Mouse (Mus musculus) gastrocnemius, postnatal 14 days (tissue): ENCODE measurements around the gene Adam1a. TPM values are rescaled to one million over a fixed set of nuclear protein-coding genes. Genes with fewer than 3 reads are reported as not detected.
"Not testable (repeated sequence)": the region's sequence is repeated elsewhere in the genome, so short reads cannot be mapped to it uniquely, and the experiment has no call there.

Source experiments
- DNase-seq: peaks from one replicate; pipeline ENCODE4 v3.0.0; 2021; ENCODE audit warnings: mixed read lengths
- intact Hi-C: fragments of 180-260 bp; cut with DNase I; formaldehyde crosslinking; loops from one replicate; pipeline ENCODE4 v1.15.1; 2025; ENCODE audit warnings: low total_unique reads
- total RNA-seq, 2 experiments: library from RNA; stranded (reverse); gene quantifications; 2 replicates each; pipeline ENCODE4 v1.2.3; 2021

Adam1a gene
- total RNA-seq, 2 experiments from 2014 or later: 1.5 TPM

DNA sequence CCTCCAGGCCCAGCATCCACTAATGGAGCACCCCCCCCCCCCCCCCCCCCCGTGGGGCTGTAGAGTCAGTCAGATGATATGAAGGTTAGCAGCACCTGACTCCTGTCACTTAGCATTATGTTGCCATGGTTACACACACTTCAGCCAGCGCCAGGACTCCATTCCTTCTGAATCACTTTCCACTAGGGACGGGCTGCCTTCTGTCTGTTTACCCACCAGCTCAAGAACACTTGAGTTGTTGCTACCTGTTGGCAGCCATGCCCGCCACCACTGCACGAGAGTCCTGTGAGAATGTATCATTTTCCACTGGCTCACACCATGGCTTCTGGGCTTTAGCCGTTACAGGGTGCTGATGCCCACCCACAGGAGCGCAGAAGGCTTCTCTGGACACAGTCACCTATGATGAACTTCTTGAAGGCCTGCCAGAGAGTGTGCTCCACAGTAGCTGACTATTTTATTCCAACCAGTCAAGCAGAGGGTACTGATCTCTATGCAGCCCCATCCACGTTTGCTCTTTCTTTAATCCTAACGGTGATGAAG is 24.7 kb upstream of the Adam1a start:
- intact Hi-C loops: loop anchor here (5.0 kb wide), 1 partner anchor 32 kb away; no protein-coding TSS in a partner anchor
- no peak for DNase-seq

DNA sequence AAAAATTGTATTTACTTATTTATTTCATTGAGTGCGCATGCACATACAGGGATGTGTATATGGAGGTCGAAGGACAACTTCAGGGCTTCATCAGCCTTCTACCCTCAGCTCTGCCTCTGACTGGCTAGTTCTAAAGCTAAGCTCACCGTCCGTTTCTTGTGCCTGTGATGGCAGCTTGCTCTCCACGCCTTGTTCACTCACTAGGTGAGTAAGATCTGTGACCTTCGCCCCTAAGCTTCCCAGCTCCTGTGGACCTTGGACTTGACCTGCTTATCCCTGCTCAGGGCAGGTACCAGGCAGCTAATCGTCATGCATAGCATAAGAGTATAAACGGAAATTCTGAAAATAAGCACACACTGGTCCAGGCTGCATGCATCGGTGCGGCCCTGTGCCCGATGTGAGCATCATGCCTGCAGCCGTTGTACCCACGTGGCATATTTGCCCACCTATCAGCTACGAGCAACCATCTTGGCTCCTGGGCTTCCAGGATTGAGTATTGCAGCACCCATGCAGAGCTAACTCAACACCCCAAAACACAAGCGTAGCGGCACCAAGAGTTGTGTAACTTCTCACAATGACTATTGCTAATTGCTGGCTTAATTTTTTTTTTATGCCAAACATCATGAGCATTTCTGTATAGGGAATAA is 20.9 kb upstream of the Adam1a start:
- intact Hi-C loops: loop anchor here (5.0 kb wide), 1 partner anchor 36 kb away; no protein-coding TSS in a partner anchor
- no peak for DNase-seq

DNA sequence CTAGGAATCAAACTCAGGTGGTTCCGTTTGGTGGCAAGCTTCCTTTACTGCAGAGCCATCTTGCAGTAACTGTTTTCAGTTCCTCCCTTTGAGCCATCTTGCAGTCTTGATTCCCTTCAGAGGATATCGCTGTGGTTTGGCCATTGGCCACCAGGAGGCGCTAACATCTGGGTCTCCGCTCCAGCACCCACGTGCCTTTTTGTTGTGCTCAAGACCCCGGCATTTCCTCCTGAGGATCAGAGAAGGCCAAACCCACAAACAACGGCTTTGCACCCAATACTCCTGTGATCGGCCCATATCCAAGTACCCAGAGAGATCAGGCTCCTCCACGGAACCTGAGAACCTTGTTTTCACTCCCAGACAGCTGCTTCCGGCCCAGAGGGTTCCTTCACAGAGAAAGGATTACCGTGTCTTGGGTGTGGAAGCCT is 19.2 kb upstream of the Adam1a start:
- peak; percentile 88 for DNase-seq
- intact Hi-C loops: no loop called here

DNA sequence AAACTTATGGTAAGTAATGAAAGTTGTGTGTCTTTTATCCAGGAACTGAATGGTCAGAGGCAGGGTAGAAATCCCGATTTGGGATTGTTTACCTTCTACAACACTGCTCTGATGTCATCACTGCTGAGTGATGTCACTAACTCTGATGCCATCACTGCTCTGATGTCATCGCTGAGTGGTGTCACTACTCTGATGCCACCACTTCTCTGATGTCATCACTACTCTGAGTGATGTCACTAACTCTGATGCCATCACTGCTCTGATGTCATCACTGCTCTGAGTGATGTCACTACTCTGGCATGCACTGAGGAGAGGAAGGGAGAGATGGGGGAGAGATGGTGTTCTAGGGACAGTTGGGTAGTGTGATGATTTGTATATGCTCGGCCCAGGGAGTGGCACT is 17.2 kb upstream of the Adam1a start:
- intact Hi-C loops: no loop called here

GRCm38 (mm10) chr5:121549196-121549595 is 3.9 kb upstream of the Adam1a start:
- intact Hi-C loops: no loop called here
- peak; percentile 53 for DNase-seq

More for the DNA sequence above, 17.2 kb upstream of the Adam1a start:
- no peak for DNase-seq

GRCm38 (mm10) chr5:121547084-121547483 is 1.8 kb upstream of the Adam1a start:
- intact Hi-C loops: no loop called here

GRCm38 (mm10) chr5:121546530-121546895 is 1.2 kb upstream of the Adam1a start:
- intact Hi-C loops: no loop called here
- peak; percentile 68 for DNase-seq

More at GRCm38 (mm10) chr5:121547084-121547483, 1.8 kb upstream of the Adam1a start:
- no peak for DNase-seq

DNA sequence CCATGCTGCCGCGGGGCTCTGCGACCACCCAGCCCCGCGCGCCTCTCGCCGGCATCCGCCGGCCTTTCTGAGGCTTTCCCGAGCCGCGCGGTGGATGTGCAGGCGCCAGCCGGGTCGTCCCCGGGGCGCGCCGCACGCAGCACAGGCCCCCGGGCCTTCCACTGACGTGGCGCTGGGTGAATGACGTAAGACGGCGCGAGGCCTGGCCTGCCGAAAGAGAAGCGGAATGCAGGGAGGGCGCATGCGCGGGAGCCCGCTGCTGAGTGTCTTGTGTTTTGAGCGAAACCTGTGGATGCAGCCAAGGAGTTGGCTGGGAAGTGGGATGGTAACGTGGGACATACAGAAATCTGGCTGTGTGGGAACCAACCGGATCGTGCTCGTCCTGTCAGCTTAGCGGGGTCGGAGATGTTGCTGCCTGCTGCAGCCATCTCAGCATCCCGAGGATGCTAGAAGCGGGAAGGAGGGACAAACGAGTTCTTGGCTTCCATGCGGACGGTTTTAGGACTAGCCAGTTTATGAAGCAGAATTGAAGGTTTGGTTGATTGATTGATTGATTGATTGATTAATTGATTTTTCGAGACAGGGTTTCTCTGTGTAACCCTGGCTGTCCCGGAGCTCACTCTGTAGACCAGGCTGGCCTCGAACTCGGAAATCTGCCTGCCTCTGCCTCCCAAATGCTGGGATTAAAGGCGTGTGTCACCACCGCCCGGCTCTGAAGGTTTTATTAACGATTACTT is 679 bp upstream of the Adam1a start, which contains the start of gene Mapkapk5:
Gene Mapkapk5, minus strand, starts transcription at position 113 of the 737 bp plus-strand sequence.
- intact Hi-C loops: no loop called here
- peak; percentile 97 for DNase-seq

GRCm38 (mm10) chr5:121543370-121543769 is 1.9 kb downstream of the Adam1a start:
- intact Hi-C loops: no loop called here
- DNase-seq: no peak

- no peak for DNase-seq
- intact Hi-C loops: no loop called here
Observed at GRCm38 (mm10) chr5:121541235-121541634, 4.0 kb downstream of the Adam1a start.

DNA sequence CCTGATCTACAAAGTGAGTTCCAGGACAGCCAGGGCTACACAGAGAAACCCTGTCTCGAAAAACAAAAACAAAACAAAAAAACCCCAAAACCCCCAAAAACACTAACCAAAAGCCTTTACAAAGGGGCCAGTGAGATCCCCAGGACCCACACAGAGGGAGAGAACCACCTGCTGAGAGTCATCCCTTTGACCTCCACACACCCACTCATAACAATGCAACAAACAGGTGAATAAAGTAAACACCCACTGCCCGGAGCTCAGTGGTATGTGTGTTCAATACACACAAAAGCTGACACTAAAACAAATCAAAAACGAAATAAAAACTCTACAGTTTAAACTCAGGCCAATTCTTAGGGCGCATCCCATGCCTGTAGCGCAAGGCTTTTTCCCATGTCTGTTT is 5.2 kb downstream of the Adam1a start:
- intact Hi-C loops: no loop called here
- no peak for DNase-seq

- no peak for DNase-seq
- intact Hi-C loops: no loop called here
Observed at GRCm38 (mm10) chr5:121537588-121537987, 7.7 kb downstream of the Adam1a start.

- DNase-seq: no peak
- intact Hi-C loops: no loop called here
Observed at GRCm38 (mm10) chr5:121536921-121537555, 8.2 kb downstream of the Adam1a start.

DNA sequence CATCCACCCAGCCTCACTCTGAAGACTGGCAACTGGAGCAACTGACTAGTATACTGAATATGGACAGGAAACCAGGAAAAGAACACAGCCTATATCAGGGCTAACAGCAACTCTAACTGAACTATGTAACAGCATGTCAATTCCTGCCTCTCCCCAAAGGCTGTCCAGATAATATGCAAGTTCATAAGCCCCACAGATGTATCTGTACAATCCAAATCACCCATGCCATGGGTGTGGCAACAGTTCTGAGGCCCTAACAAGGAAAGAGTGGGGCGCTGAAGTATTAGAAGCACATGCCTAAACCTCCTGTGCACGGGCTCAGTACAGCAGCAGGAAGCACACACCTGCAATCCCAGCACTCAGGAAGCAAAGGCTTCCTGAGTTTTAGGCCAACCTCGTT is 10.2 kb downstream of the Adam1a start:
- intact Hi-C loops: no loop called here
- no peak for DNase-seq

DNA sequence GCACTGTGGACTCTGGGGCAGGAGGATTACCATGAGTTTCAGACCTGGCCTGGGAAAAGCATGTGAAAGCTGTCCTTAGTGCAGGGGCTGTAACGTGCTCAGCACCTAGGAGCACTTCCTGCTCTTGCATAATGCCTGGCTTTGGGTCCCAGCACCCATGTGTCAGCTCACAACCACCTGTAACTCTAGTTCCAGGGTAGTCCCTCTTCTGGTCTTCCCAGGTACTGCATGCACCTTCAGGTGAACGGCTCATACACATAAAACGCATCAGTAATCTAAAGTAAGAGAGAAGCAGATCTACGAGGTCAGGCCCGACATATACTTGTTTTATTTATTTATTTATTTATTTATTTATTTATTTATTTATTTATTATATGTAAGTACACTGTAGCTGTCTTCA is 10.8 kb downstream of the Adam1a start:
- intact Hi-C loops: no loop called here
- no peak for DNase-seq

DNA sequence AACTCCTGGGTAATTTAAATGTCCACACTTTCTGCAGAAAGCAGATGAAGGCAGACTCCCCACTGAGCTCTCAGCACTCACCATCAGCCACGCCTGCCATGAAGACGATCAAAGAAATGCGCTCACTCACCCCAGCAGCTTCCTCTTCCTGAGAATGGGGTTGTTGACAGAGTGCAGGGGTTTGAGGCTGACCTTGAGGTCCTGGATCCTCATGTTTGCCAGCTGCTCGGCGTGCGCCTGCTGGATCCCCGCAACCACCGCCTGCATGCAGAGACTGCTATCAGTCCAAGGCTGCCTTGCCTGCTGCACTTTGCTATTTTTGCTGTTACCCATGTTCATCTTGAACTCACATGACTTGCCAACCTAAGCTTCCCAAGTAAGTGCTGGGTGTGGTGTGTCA is 18.3 kb downstream of the Adam1a start:
- DNase-seq: no peak
- intact Hi-C loops: no loop called here

GRCm38 (mm10) chr5:121526526-121526925 is 18.8 kb downstream of the Adam1a start:
- intact Hi-C loops: no loop called here
- no peak for DNase-seq

GRCm38 (mm10) chr5:121525774-121526450 is 19.4 kb downstream of the Adam1a start:
- no peak for DNase-seq
- intact Hi-C loops: no loop called here

DNA sequence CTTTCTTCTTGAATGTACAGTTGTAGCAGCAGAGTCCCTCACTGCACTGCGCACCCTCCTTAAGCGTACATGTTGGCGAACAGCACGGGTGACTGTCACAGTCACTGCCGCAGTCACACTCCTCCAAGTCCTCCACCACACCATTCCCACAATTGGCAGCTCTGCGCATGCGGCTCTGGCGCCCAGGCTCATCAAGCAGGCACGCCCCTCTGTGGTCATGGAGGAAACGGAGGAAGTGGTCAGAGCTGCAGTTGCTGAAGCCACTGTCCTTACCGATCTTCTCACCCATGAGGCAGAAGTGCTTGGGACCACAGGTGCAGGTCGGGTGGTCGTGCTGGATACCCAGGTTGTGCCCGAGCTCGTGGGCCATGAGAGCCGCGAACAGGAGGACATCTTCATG is 25.5 kb downstream of the Adam1a start:
- intact Hi-C loops, DNase-seq: not testable (repeated sequence)

GRCm38 (mm10) chr5:121518983-121519382 is 26.3 kb downstream of the Adam1a start:
- intact Hi-C loops: no loop called here
- no peak for DNase-seq
